Mouse (Mus musculus) megakaryocyte, embryonic 14.5 days (primary cell): ENCODE measurements around the gene Tex38.

Source experiments
- FLI1 ChIP-seq: IDR thresholded peaks from 2 replicates; pipeline ENCODE4 v1.6.1; 2012; ENCODE audit warnings: low read length, inconsistent platforms, mixed read lengths
- GATA1 ChIP-seq: IDR thresholded peaks from 3 replicates; pipeline ENCODE4 v1.6.1; 2012; ENCODE audit warnings: mixed read lengths, low read length, inconsistent platforms, borderline replicate concordance

GRCm38 (mm10) chr4:115827535-115827887 is 46.7 kb upstream of the Tex38 start:
- TF ChIP-seq GATA1 (no peak), FLI1 (no peak)
